Mouse (Mus musculus) heart, embryonic 16.5 days (tissue): ENCODE measurements at regions not wholly inside any gene's neighbourhood (a gene's known extent, or its start where the extent isn't known, plus 50 kb on each side); places are given as distances from the start of the nearest gene placed in this dataset.

Experiments used
- ATAC-seq: fragments of 200-750 bp; cut with Nextera tagmentation; replicated peaks from 2 replicates; pipeline ENCODE4 v1.8.0; 2017; ENCODE audit warnings: moderate number of reproducible peaks; ENCODE audit not compliant: insufficient read depth, low FRiP score; ENCODE audit errors: extremely low read depth
- H3K27ac ChIP-seq: fragments of 300-500 bp; sonication (generic); 2 replicates; pipeline ENCODE4 v1.5.1; 2014; ENCODE audit warnings: mild to moderate bottlenecking, low read length, control low read depth, moderate library complexity
- H3K27me3 ChIP-seq: fragments of 300-500 bp; sonication (generic); 2 replicates; pipeline ENCODE4 v1.6.1; 2014; ENCODE audit warnings: low read length, mixed read lengths; ENCODE audit not compliant: control insufficient read depth, insufficient read depth
- H3K36me3 ChIP-seq: fragments of 300-500 bp; sonication (generic); 2 replicates; pipeline ENCODE4 v1.6.1; 2014; ENCODE audit not compliant: control insufficient read depth, insufficient read depth
- H3K4me1 ChIP-seq: fragments of 300-500 bp; sonication (generic); 2 replicates; pipeline ENCODE4 v1.6.1; 2014; ENCODE audit warnings: low read length, mixed read lengths; ENCODE audit not compliant: control insufficient read depth, insufficient read depth
- H3K4me2 ChIP-seq: fragments of 300-500 bp; sonication (generic); 2 replicates; pipeline ENCODE4 v1.6.1; 2014; ENCODE audit warnings: low read depth, mild to moderate bottlenecking, control low read depth, low read length
- H3K4me3 ChIP-seq: fragments of 300-500 bp; sonication (generic); 2 replicates; pipeline ENCODE4 v1.5.1; 2014; ENCODE audit warnings: mild to moderate bottlenecking, control low read depth, low read length
- H3K9ac ChIP-seq: fragments of 300-500 bp; sonication (generic); 2 replicates; pipeline ENCODE4 v1.6.1; 2014; ENCODE audit warnings: low read length, control low read depth
- H3K9me3 ChIP-seq: fragments of 300-500 bp; sonication (generic); replicated peaks from 2 replicates; pipeline ENCODE4 v1.6.1; 2016; ENCODE audit warnings: low read length; ENCODE audit not compliant: control insufficient read depth
- WGBS: fragments of 180-500 bp; shearing (Covaris S2); extraction: QIAGEN DNeasy Blood & Tissue Kit; methylation state at CpG from one replicate; pipeline ENCODE4 v1.1.7; 2014; 5-methylcytosine and 5-hydroxymethylcytosine counted together

DNA sequence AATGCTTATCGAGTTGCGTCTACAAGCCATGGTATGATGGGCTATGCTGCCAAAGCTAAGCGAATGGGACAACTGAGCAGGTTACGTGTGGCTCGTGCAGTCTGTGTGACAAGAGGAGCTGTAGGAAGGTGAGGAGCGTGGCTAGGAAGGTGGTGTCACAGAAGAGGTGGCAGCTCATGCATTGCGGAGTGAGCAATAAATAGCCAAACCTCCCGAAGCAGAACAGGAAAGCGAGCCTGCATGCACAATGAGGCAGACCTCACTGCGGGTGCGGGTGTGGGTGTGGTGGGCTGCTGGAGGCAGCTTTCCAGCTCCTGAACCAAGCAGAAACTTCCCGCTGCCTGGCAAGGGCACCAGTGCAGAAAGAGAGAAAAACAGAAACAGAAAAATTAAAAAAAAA lies 181.5 kb downstream of the CK137956 start:
- no peaks in the 10 kb centered on the region for H3K36me3 ChIP-seq
- H3K4me1 ChIP-seq, result no peaks in the 10 kb centered on the region
- H3K4me3 ChIP-seq, result no peak overlapping the region
- H3K27ac ChIP-seq, result no peak overlapping the region
- WGBS, result 74% methylated on average over 12 of the region's 12 CpGs
- no peaks in the 10 kb centered on the region for H3K9me3 ChIP-seq
- no peak for ATAC-seq
- no peak overlapping the region for H3K4me2 ChIP-seq
- H3K9ac ChIP-seq, result no peak overlapping the region
- no peaks in the 10 kb centered on the region for H3K27me3 ChIP-seq

DNA sequence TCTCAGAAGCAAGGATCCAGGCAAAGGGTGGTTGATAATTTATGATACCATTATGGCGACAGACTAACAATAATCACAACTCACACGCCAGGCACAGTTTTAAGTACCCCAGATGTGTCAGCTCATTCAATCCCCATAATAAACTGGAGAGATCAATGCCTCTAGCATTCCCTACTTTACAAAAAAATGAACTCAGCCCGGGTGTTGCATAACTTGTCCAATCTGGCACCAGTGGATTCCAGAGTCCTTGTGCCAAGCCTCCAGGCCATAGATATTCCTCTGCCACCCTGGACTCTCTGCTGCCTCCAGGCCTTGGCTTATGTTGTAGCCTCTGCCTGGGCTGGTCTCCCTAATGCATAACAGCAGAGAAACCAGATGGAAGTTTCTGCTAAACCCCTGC lies 185.0 kb downstream of the CK137956 start:
- Histone ChIP-seq H3K9me3 (no peaks in the 10 kb centered on the region), H3K9ac (no peak overlapping the region), H3K27me3 (0 out of 2 replicates have a peak, but pooled peaks cover 2% of the 10 kb centered on the region), H3K4me1 (no peaks in the 10 kb centered on the region), H3K27ac (no peak overlapping the region), H3K4me3 (no peak overlapping the region), H3K36me3 (no peaks in the 10 kb centered on the region), H3K4me2 (no peak overlapping the region)
- no peak for ATAC-seq
- WGBS, result 68% methylated on average over 3 of the region's 3 CpGs

DNA sequence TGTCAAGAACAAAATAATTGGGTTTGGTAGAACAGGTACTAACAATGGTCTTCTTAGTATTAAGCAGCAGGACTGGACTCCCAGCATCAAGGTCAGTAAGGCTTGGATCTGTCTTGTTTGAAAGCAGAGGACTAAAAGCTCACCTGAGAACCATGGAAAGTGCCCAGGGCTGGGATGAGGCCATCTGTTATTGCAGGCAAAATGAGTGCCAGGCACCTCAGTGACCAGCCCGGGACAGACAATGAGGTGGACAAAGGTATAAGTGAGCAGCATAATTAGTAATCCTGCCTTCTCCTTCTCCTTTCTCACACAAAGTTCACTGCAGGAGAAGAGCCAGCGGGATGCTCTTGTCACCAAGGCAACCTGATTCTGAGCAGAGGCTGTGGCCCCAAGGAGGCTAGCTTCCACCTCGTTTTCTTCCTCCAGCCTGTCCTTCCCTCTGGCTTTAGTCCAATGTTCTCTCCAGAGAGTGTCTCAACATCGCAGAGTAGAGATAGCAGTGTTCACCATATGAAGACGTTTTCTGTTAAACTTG lies 198.7 kb downstream of the CK137956 start:
- Histone ChIP-seq H3K4me2 (no peak overlapping the region), H3K27ac (no peak overlapping the region), H3K4me1 (no peaks in the 10 kb centered on the region), H3K9me3 (no peaks in the 10 kb centered on the region), H3K36me3 (no peaks in the 10 kb centered on the region), H3K4me3 (no peak overlapping the region), H3K9ac (no peak overlapping the region), H3K27me3 (no peaks in the 10 kb centered on the region)
- 50% methylated on average over 5 of the region's 5 CpGs for WGBS
- ATAC-seq, result no peak

DNA sequence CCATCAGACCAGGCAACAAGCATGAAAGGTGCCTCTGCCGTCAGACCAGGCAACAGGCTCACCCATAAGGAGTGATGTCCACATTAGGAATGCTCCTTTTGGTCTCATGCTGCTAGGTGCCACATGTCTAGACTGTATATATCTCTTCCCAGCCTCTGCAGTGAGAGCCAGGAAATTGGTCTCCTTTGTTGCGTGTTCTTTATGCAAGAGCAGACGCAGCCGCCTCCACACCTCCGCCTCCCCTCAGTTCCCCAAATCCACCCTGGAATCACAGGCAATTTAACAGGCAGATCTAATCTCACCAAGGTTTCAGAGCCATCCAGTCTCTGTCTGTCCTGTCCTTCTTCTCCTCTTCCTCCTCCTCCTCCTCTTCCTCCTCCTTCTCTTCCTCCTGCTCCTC lies 207.0 kb downstream of the CK137956 start:
- no peak overlapping the region for H3K9ac ChIP-seq
- no peaks in the 10 kb centered on the region for H3K36me3 ChIP-seq
- no peaks in the 10 kb centered on the region for H3K4me1 ChIP-seq
- no peak overlapping the region for H3K27ac ChIP-seq
- no peak overlapping the region for H3K4me3 ChIP-seq
- H3K27me3 ChIP-seq, result no peaks in the 10 kb centered on the region
- no peaks in the 10 kb centered on the region for H3K9me3 ChIP-seq
- ATAC-seq, result no peak
- WGBS, result 84% methylated on average over 5 of the region's 5 CpGs
- H3K4me2 ChIP-seq, result no peak overlapping the region

DNA sequence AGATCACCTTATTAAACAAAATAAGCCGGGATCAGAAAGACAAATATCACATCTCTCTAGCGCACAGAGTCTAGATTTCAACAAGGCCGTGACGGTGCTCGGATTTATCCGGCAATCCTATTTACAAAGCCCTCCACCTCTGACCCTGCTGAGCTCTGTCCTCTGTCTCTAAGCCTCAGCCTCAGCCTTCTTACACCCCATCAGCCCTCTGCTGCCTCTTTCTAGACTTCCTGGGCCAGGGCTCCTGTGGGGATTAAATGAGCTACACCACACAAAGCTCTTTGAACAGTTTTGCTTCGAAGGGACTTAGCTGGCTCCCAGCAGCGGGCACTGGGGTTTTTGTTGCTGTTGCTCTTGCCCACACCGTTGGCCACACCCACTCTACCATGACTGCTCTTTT lies 211.8 kb downstream of the CK137956 start:
- Histone ChIP-seq H3K9ac (no peak overlapping the region), H3K4me1 (no peaks in the 10 kb centered on the region), H3K4me2 (no peak overlapping the region), H3K27me3 (no peaks in the 10 kb centered on the region), H3K27ac (no peak overlapping the region), H3K4me3 (no peak overlapping the region), H3K9me3 (no peaks in the 10 kb centered on the region), H3K36me3 (no peaks in the 10 kb centered on the region)
- 82% methylated on average over 9 of the region's 9 CpGs for WGBS
- ATAC-seq, result no peak

DNA sequence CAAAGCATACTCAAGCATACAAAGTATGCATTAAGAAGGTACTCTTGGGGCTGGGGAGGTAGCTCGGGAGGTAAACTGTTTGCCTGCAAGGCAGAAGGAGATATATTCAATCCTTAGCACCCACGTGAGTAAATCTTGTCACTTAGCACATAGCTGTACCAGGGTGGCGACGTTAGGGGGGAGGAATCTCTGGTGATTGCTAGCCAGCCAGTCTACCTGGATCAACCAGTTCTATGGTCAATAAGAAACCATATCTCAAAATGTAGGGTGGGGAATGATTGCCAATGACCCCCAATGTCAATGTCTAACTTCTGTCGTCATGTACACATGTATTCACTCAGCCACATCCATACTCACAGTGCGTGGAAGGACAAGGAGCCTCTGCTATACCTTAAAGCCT lies 214.5 kb downstream of the CK137956 start:
- no peak overlapping the region for H3K27ac ChIP-seq
- no peaks in the 10 kb centered on the region for H3K36me3 ChIP-seq
- no peak overlapping the region for H3K9ac ChIP-seq
- H3K27me3 ChIP-seq, result no peaks in the 10 kb centered on the region
- no peaks in the 10 kb centered on the region for H3K4me1 ChIP-seq
- ATAC-seq, result no peak
- no peak overlapping the region for H3K4me3 ChIP-seq
- WGBS, result 81% methylated on average over 6 of the region's 6 CpGs
- no peaks in the 10 kb centered on the region for H3K9me3 ChIP-seq
- no peak overlapping the region for H3K4me2 ChIP-seq

DNA sequence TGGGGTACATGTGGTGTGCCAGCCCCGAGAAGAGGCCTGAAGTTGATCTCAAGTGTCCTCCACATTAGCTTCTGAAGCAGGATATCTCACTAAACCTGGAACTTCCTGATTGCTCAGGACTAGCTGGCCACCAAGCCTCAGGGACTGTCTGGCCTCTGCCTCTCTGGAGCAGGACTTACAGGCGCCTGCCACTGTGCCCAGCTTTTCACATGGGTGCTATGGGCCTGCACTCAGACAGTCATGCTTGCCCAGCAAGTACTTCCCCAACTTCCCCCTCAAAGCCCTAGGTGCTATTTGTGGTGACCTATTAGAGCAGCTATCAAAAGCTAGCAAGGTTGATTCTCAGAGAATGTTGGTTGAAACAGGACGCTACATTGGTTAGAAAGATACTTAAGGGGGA lies 220.0 kb downstream of the CK137956 start:
- no peaks in the 10 kb centered on the region for H3K27me3 ChIP-seq
- no peak overlapping the region for H3K4me2 ChIP-seq
- ATAC-seq, result no peak
- no peak overlapping the region for H3K9ac ChIP-seq
- H3K9me3 ChIP-seq, result no peaks in the 10 kb centered on the region
- 75% methylated on average over 3 of the region's 3 CpGs for WGBS
- H3K4me1 ChIP-seq, result no peaks in the 10 kb centered on the region
- H3K4me3 ChIP-seq, result no peak overlapping the region
- H3K27ac ChIP-seq, result no peak overlapping the region
- H3K36me3 ChIP-seq, result no peaks in the 10 kb centered on the region

DNA sequence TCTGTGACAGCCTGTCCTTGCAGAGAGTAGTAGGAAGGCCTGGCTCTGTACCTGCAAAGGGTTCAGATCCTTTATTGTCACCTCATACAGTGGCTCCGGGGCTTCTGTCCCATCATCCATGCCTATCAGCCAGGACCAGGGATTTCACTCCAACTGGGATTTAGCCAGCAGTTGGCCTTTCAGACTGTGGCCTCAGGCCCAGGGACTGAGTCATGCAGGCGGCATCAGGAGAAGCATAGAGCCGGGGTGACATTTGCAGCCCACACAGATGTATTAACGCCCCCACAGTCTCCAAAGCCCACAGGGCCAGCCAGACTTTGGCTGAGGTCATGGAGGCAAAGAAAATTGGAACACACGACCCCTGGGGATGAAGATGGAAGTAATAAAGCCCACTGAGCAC lies 222.9 kb downstream of the CK137956 start:
- Histone ChIP-seq H3K27me3 (no peaks in the 10 kb centered on the region), H3K9ac (no peak overlapping the region), H3K9me3 (peaks cover 4% of the 10 kb centered on the region; the same call in 1 of the 2 replicates), H3K36me3 (no peaks in the 10 kb centered on the region), H3K27ac (no peak overlapping the region), H3K4me1 (no peaks in the 10 kb centered on the region), H3K4me3 (no peak overlapping the region), H3K4me2 (no peak overlapping the region)
- 57% methylated on average over 5 of the region's 5 CpGs for WGBS
- ATAC-seq, result no peak

DNA sequence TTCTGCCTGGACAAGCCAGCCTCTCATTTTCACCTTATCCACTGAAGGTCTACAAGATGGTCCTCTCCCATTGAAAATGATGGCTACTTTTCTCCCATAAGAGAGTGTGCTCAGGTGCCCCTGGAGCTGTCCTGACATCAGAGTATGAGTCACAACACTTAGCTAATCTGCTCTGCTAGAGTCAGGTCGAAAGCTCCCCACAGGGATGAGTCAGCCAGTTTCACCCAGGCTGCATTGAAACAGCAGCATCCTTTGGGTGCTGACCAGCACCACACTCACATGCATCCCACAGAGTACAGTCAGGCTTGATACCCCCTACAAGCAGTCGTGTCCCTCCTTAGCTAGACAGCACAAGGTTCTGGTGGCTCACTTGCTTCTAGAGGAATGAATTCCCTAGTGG lies 234.0 kb downstream of the CK137956 start:
- 51% methylated on average over 2 of the region's 2 CpGs for WGBS
- Histone ChIP-seq H3K4me2 (no peak overlapping the region), H3K36me3 (no peaks in the 10 kb centered on the region), H3K4me1 (no peaks in the 10 kb centered on the region), H3K9me3 (no peaks in the 10 kb centered on the region), H3K9ac (no peak overlapping the region), H3K27me3 (no peaks in the 10 kb centered on the region), H3K4me3 (no peak overlapping the region), H3K27ac (no peak overlapping the region)
- ATAC-seq, result no peak

DNA sequence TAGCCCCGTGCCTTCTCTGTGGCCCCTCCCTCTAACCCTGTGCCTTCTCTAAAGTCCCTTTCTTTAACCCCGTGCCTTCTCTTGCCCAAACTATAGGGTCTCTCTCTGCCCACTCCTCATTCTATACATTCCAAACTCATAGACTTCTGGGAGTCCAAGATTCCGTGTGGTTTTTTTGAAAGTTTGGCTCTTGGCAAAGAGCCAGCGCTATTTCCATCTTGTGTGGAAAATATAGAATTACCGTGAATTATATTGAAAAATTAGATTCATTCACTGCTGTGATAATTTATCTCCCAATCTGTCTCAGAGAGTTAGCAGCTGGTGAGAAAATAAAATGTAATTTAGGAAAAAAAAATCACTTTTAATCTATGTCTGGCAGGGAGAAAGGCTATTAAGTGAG lies 234.6 kb downstream of the CK137956 start:
- H3K27me3 ChIP-seq, result no peaks in the 10 kb centered on the region
- no peak overlapping the region for H3K4me3 ChIP-seq
- no peak overlapping the region for H3K27ac ChIP-seq
- ATAC-seq, result no peak
- H3K4me2 ChIP-seq, result no peak overlapping the region
- no peak overlapping the region for H3K9ac ChIP-seq
- H3K4me1 ChIP-seq, result no peaks in the 10 kb centered on the region
- no peaks in the 10 kb centered on the region for H3K36me3 ChIP-seq
- H3K9me3 ChIP-seq, result no peaks in the 10 kb centered on the region
- WGBS, result 58% methylated on average over 5 of the region's 5 CpGs
